ENCODE assay signal across 13 mouse cellular contexts in the genomic region with DNA sequence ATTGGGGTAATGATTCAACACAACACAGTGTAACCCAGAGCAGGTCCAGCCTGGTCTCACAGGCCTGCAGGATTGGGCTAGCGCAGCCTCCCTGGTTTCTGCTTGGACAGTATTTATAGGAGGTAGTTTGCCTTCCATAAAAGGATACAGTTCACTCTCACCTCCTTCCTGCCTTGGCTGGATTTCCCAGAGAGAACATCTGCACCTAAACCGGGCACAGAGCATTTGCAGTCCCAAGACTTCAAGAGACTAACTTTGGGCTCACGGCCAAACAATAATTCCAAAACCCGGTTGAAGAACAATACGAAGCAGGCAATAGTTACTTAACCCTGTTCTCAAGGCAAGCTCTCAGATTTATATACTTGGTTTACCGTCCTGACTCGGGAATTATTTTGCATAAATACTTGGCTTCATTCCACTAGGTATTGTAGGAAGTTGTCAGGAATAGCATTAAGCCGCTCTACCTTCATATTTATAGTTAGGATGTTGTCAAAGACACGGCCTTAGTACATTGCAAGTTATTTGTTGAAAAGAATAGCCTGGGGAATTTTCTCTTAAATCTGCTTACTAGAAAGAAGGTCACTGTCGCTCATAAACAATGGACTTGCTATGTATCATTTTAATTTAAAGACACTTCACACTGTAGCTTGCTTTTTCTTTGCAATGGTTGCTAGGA. TPM values are rescaled to one million over a fixed set of nuclear protein-coding genes. Genes with fewer than 3 reads are reported as not detected.
DNase-seq lines count a peak whose midpoint lies in the region; ATAC-seq lines count a peak whose summit lies in the region.
"Had no signal": no experiment of that assay in that cellular context is flagged by ENCODE, and none has a peak within 500 bp of the region (broad histone marks: within the 10 kb centered on the region; RNA-seq: fewer than 3 reads in every experiment).

No protein-coding gene starts in this region.

- H3K27ac ChIP-seq in kidney, embryonic 14.5 days (ENCODE audit: low read depth, low read length) = no peak overlapping the region
- 0 out of 2 replicates have a peak overlapping the region, but pooled peaks have one; percentile 15 for H3K27ac ChIP-seq in neural tube, embryonic 12.5 days
- 0 out of 2 replicates have a peak overlapping the region, but pooled peaks have one; percentile 22 for H3K27ac ChIP-seq in neural tube, embryonic 14.5 days (ENCODE audit: low read depth, low read length)
- H3K27ac ChIP-seq: neural tube, embryonic 13.5 days had no signal

- H3K36me3 ChIP-seq in kidney, embryonic 14.5 days (ENCODE audit: control insufficient read depth, insufficient read depth, low read length) = no peaks in the 10 kb centered on the region
- H3K36me3 ChIP-seq in neural tube, embryonic 12.5 days = no peaks in the 10 kb centered on the region
- no peaks in the 10 kb centered on the region for H3K36me3 ChIP-seq in neural tube, embryonic 14.5 days (ENCODE audit: control insufficient read depth, insufficient read depth, low read length)
- H3K36me3 ChIP-seq: neural tube, embryonic 13.5 days had no signal

- no peaks in the 10 kb centered on the region for H3K27me3 ChIP-seq in kidney, embryonic 14.5 days (ENCODE audit: control insufficient read depth, insufficient read depth, low read length)
- H3K27me3 ChIP-seq in neural tube, embryonic 12.5 days (replicated peaks) = no peaks in the 10 kb centered on the region
- H3K27me3 ChIP-seq in neural tube, embryonic 14.5 days (ENCODE audit: control insufficient read depth, insufficient read depth, low read length) = no peaks in the 10 kb centered on the region
- H3K27me3 ChIP-seq: neural tube, embryonic 13.5 days had no signal

- ATAC-seq in kidney, embryonic 14.5 days (ENCODE audit: low FRiP score, low TSS enrichment) = 0 out of 2 replicates have a peak, but pooled peaks have one; percentile 20
- ATAC-seq in neural tube, embryonic 12.5 days (ENCODE audit: low FRiP score, low read depth) = no peak
- no peak; the same call in 1 of the 2 replicates for ATAC-seq in neural tube, embryonic 14.5 days (ENCODE audit: low read depth)
- ATAC-seq: activated CD4-positive, CD25-positive, alpha-beta regulatory T cell, adult 4 months had no signal

- H3K4me3 ChIP-seq in kidney, embryonic 14.5 days (ENCODE audit: low read length) = no peak overlapping the region
- H3K4me3 ChIP-seq in neural tube, embryonic 12.5 days = no peak overlapping the region
- no peak overlapping the region for H3K4me3 ChIP-seq in neural tube, embryonic 14.5 days (ENCODE audit: low read depth, low read length)
- H3K4me3 ChIP-seq: neural tube, embryonic 13.5 days had no signal

- peak; percentile 21 for DNase-seq in adrenal gland, postnatal 14 days
- no peak for DNase-seq in adrenal gland, postnatal 25 days
- no peak for DNase-seq in kidney, adult 9 months
- no peak for DNase-seq in neural tube, embryonic 10.5 days (ENCODE audit: extremely low spot score, low spot score)
- DNase-seq in adrenal gland, adult 2 months = no peak
- DNase-seq: thymus, adult 18-20 months had no signal

- H3K9me3 ChIP-seq in kidney, embryonic 14.5 days (ENCODE audit: control insufficient read depth, low read length) = no peaks in the 10 kb centered on the region
- H3K9me3 ChIP-seq in neural tube, embryonic 12.5 days = no peaks in the 10 kb centered on the region
- no peaks in the 10 kb centered on the region for H3K9me3 ChIP-seq in neural tube, embryonic 14.5 days (ENCODE audit: control insufficient read depth, low read length)
- H3K9me3 ChIP-seq: neural tube, embryonic 13.5 days had no signal

- 54% methylated on average over 10 of the region's 10 CpGs for WGBS in kidney, embryonic 14.5 days
- WGBS in neural tube, embryonic 12.5 days = 56% methylated on average over 10 of the region's 10 CpGs
- 40% methylated on average over 10 of the region's 10 CpGs for WGBS in neural tube, embryonic 14.5 days

- no peak overlapping the region for H3K9ac ChIP-seq in kidney, embryonic 14.5 days (ENCODE audit: low read depth, low read length)
- no peak overlapping the region for H3K9ac ChIP-seq in neural tube, embryonic 12.5 days
- H3K9ac ChIP-seq in neural tube, embryonic 14.5 days (replicated peaks; ENCODE audit: low read depth, low read length) = no peak overlapping the region
- H3K9ac ChIP-seq: neural tube, embryonic 13.5 days had no signal

- no peak overlapping the region for H3K4me2 ChIP-seq in kidney, embryonic 14.5 days (replicated peaks; ENCODE audit: low read depth, low read length)
- no peak overlapping the region for H3K4me2 ChIP-seq in neural tube, embryonic 12.5 days (replicated peaks)
- H3K4me2 ChIP-seq in neural tube, embryonic 14.5 days (ENCODE audit: low read depth, low read length) = no peak overlapping the region
- H3K4me2 ChIP-seq: neural tube, embryonic 13.5 days had no signal

- no peaks in the 10 kb centered on the region; the same call in 1 of the 2 replicates for H3K4me1 ChIP-seq in kidney, embryonic 14.5 days (ENCODE audit: control insufficient read depth, insufficient read depth, low read length)
- no peaks in the 10 kb centered on the region for H3K4me1 ChIP-seq in neural tube, embryonic 12.5 days
- no peaks in the 10 kb centered on the region for H3K4me1 ChIP-seq in neural tube, embryonic 14.5 days (ENCODE audit: control insufficient read depth, insufficient read depth, low read length)

RNA-seq across cellular contexts. Expression of a gene that starts 53.1 kb away (rescaled TPM):
- 0.15 TPM in 1 of 2 replicates, not detected in the other for total RNA-seq in adrenal gland, postnatal 14 days (2021)
- 0.30 TPM in 1 of 2 replicates, not detected in the other for total RNA-seq in adrenal gland, postnatal 25 days (2021)
- polyA plus RNA-seq in kidney, embryonic 14.5 days (2014; fragmentation: Nextera tagmentation; extraction: Ambion mirVana) = 0.55 and 0.74 TPM in 2 replicates
- polyA plus RNA-seq in neural tube, embryonic 12.5 days (2016; fragmentation: Nextera tagmentation; extraction: Ambion mirVana) = 0.29 TPM in 1 of 2 replicates, not detected in the other
- polyA plus RNA-seq in neural tube, embryonic 14.5 days (2014; fragmentation: Nextera tagmentation; extraction: Ambion mirVana) = not detected in 2 replicates
- total RNA-seq in adrenal gland, adult 2 months (2021) = under 1 TPM; 0.20 to 0.38 TPM
- 0.66 and 0.78 TPM in 2 replicates for polyA plus RNA-seq in adrenal gland, adult 2 months (2012; rRNA removed)
- total RNA-seq: liver, adult 2 months had no signal
- polyA plus RNA-seq: activated CD4-positive, CD25-positive, alpha-beta regulatory T cell, adult 4 months; neural tube, embryonic 13.5 days had no signal

RNA-seq across cellular contexts. Expression of a gene that starts 55.4 kb away (rescaled TPM):
- total RNA-seq in adrenal gland, postnatal 14 days (2021) = 0.07 and 0.26 TPM in 2 replicates
- total RNA-seq in adrenal gland, postnatal 25 days (2021) = not detected in 2 replicates
- polyA plus RNA-seq in kidney, embryonic 14.5 days (2014; fragmentation: Nextera tagmentation; extraction: Ambion mirVana) = 0.20 and 0.39 TPM in 2 replicates
- 3.3 and 4.7 TPM in 2 replicates for polyA plus RNA-seq in neural tube, embryonic 12.5 days (2016; fragmentation: Nextera tagmentation; extraction: Ambion mirVana)
- polyA plus RNA-seq in neural tube, embryonic 14.5 days (2014; fragmentation: Nextera tagmentation; extraction: Ambion mirVana) = 0.54 and 1.6 TPM in 2 replicates
- under 1 TPM; 0.07 to 0.12 TPM for total RNA-seq in adrenal gland, adult 2 months (2021)
- 0.03 and 0.10 TPM in 2 replicates for polyA plus RNA-seq in adrenal gland, adult 2 months (2012; rRNA removed)
- total RNA-seq: liver, adult 2 months had no signal
- polyA plus RNA-seq: activated CD4-positive, CD25-positive, alpha-beta regulatory T cell, adult 4 months; liver, adult 2 months had no signal

RNA-seq across cellular contexts. Expression of a gene that starts 55.5 kb away (rescaled TPM):
- not detected in 2 replicates for total RNA-seq in adrenal gland, postnatal 14 days (2021)
- total RNA-seq in adrenal gland, postnatal 25 days (2021) = not detected in 2 replicates
- not detected in 2 replicates for polyA plus RNA-seq in kidney, embryonic 14.5 days (2014; fragmentation: Nextera tagmentation; extraction: Ambion mirVana)
- not detected in 2 replicates for polyA plus RNA-seq in neural tube, embryonic 12.5 days (2016; fragmentation: Nextera tagmentation; extraction: Ambion mirVana)
- not detected in 2 replicates for polyA plus RNA-seq in neural tube, embryonic 14.5 days (2014; fragmentation: Nextera tagmentation; extraction: Ambion mirVana)
- total RNA-seq in adrenal gland, adult 2 months (2021) = not detected
- polyA plus RNA-seq in adrenal gland, adult 2 months (2012; rRNA removed) = not detected in 2 replicates
- total RNA-seq: liver, adult 2 months had no signal
- polyA plus RNA-seq: activated CD4-positive, CD25-positive, alpha-beta regulatory T cell, adult 4 months; liver, adult 2 months; neural tube, embryonic 13.5 days; small intestine, adult 2 months had no signal
